Mouse (Mus musculus) layer of hippocampus, postnatal 14 days (tissue): ENCODE measurements around the gene Olfr239. TPM values are rescaled to one million over a fixed set of nuclear protein-coding genes. Genes with fewer than 3 reads are reported as not detected.
"Not testable (repeated sequence)": the region's sequence is repeated elsewhere in the genome, so short reads cannot be mapped to it uniquely, and the experiment has no call there.

ENCODE experiments used
- DNase-seq, 2 experiments: peaks; one replicate each; pipeline ENCODE4 v3.0.0; 2021 to 2022; ENCODE audit warnings: low spot score in 2 of 2, mixed read lengths in 1 of 2
- long read RNA-seq, 2 experiments: library from polyadenylated mRNA; stranded (forward); transcript quantifications; one replicate each; pipeline ENCODE4 v2.0.0; 2021
- total RNA-seq, 2 experiments: library from RNA; stranded (reverse); gene quantifications; 2 replicates each; pipeline ENCODE4 v1.2.3; 2021

Olfr239 gene
- not detected for total RNA-seq
- long read RNA-seq, experiment 1: 0 reads
- long read RNA-seq, experiment 2: 0 reads

DNA sequence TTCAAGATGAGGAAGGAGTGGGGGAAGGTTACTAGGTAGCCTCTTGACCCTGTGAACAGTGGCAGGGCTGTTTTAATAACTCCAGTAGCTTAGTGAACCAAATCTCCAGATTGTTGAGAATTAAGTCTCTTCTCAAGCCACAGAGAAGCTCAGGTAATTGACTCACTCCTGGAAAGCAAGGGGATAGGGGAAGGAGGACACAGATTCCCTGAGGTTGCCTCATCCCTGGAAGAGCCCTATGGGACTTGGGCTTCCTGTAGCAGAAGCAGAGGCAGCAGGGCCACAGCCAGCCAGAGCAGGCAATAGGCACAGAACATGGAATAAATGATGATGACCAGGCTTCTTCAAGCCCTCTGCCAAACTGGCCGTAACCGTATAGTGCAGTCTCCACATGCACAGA lies at the start of gene Olfr239:
TSS of gene Olfr239 (plus strand) at position 301 of the 400 bp plus-strand sequence.
- not testable (repeated sequence) for DNase-seq

GRCm38 (mm10) chr17:33168147-33168546 lies 23.0 kb upstream of the Olfr239 start, which contains the start of gene Olfr55:
Olfr55 (plus strand) TSS chr17:33168447.
- DNase-seq: not testable (repeated sequence)

DNA sequence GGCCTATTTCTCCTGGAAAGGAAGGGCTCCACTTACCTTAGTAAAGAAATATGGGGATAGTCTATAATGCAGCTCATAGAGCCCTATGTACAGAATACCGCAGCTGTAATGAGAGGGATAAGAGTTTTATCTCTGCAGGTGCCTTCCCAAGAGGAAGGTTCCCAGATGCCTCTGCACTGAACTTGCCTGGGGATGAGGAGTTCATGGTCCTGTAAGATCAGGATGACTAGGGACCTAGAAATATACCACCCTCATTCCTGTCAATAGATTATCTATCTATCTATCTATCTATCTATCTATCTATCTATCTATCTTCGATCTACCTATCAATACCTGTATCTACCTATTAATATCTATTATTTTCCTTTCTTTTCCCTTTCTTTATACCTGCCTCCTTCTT lies 30.5 kb downstream of the Olfr239 start, which contains the start of gene Olfr1564:
TSS of gene Olfr1564 (minus strand) at position 101 of the 400 bp plus-strand sequence.
- no peak for DNase-seq

DNA sequence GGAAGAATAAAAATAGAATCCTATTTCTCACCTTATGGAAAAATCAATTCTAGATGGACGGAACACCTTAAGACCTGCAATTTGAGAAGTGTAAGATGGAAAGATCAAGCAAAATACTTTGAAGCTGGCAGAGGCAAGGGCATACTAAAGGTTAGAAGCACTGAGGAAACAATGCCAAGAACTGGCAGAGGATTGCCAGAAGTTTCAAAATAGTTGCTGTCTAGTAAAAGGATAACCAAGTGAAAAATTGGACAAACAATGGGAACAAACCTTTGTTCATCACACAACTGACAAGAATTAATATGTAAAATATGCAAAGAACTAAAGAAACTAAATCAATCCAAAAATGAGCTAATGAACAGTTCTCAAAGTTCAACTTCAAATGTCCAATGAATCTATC lies 45.5 kb downstream of the Olfr239 start:
- not testable (repeated sequence) for DNase-seq

Other genes starting within 250 kb of the Olfr239 start
- gene Cyp4f13, start 243.9 kb upstream of the Olfr239 start, total RNA-seq: 10 to 100 TPM; 22.6 to 25.2 TPM
- 1 to 10 TPM; 4.0 to 4.8 TPM for gene Zfp472, start 225.5 kb upstream of the Olfr239 start, total RNA-seq
- 10 to 100 TPM; 18.6 to 19.2 TPM for gene Zfp952, start 198.2 kb upstream of the Olfr239 start, total RNA-seq
- 10 to 100 TPM; 18.6 to 20.3 TPM for gene Zfp763, start 157.9 kb upstream of the Olfr239 start, total RNA-seq
- not detected for gene 4921501E09Rik, start 123.2 kb upstream of the Olfr239 start, total RNA-seq
- 10 to 100 TPM; 15.6 to 20.5 TPM for gene Zfp563, start 102.0 kb upstream of the Olfr239 start, total RNA-seq
- 1 to 10 TPM; 1.2 to 1.4 TPM for gene Morc2b, start 51.6 kb upstream of the Olfr239 start, total RNA-seq
- not detected for gene Olfr55, start 22.9 kb upstream of the Olfr239 start, total RNA-seq
- gene Olfr1564, start 30.4 kb downstream of the Olfr239 start, total RNA-seq: under 1 TPM; 0.53 to 0.79 TPM
- 10 to 100 TPM; 10.7 to 11.9 TPM for gene Zfp955a, start 63.8 kb downstream of the Olfr239 start, total RNA-seq
- gene Olfr63, start 73.4 kb downstream of the Olfr239 start, total RNA-seq: under 1 TPM in 1 of 2 experiments, not detected in 1; 0.05 TPM
- gene Zfp955b, start 98.2 kb downstream of the Olfr239 start, total RNA-seq: 10 to 100 TPM; 26.8 to 31.8 TPM
- 10 to 100 TPM; 20.9 to 21.2 TPM for gene Zfp81, start 167.6 kb downstream of the Olfr239 start, total RNA-seq
- gene Zfp101, start 203.3 kb downstream of the Olfr239 start, total RNA-seq: 10 to 100 TPM in 1 of 2 experiments, 1 to 10 TPM in 1; 9.3 to 12.1 TPM
- gene Actl9, start 241.6 kb downstream of the Olfr239 start, total RNA-seq: under 1 TPM in 1 of 2 experiments, not detected in 1; 0.29 TPM